Mouse (Mus musculus): Measurements from ENCODE around the gene Shc1. TPM values are rescaled to one million over a fixed set of nuclear protein-coding genes. Genes with fewer than 3 reads are reported as not detected.

Gene Shc1
- polyA plus RNA-seq, 1 experiment from 2014 or later: 60.6 TPM

- H3K36me3 ChIP-seq: peaks cover 16% of the 10 kb centered on the region; the same call in 1 of the 2 replicates
- ATAC-seq (replicated peaks; ENCODE audit: insufficient number of reproducible peaks, insufficient read depth, low FRiP score, low read depth): no peak
- H3K27ac ChIP-seq: no peak overlapping the region
- H3K9me3 ChIP-seq (replicated peaks): no peaks in the 10 kb centered on the region
- H3K9ac ChIP-seq: no peak overlapping the region
- WGBS: 85% methylated on average over 5 of the region's 5 CpGs
- no peak overlapping the region for H3K4me3 ChIP-seq
- H3K4me2 ChIP-seq: no peak overlapping the region
- no peaks in the 10 kb centered on the region for H3K27me3 ChIP-seq
- H3K4me1 ChIP-seq (replicated peaks): peaks cover 19% of the 10 kb centered on the region
These were observed 34.5 kb upstream of the Shc1 start for GRCm38 (mm10) chr3:89383651-89384255.

- ATAC-seq (replicated peaks; ENCODE audit: insufficient number of reproducible peaks, insufficient read depth, low FRiP score, low read depth): no peak
- peaks cover 12% of the 10 kb centered on the region; the same call in 1 of the 2 replicates for H3K36me3 ChIP-seq
- no peak overlapping the region for H3K4me3 ChIP-seq
- WGBS: 72% methylated on average over 12 of the region's 12 CpGs
- H3K4me2 ChIP-seq: no peak overlapping the region
- peaks cover 17% of the 10 kb centered on the region for H3K4me1 ChIP-seq (replicated peaks)
- H3K9ac ChIP-seq: no peak overlapping the region
- H3K27me3 ChIP-seq: no peaks in the 10 kb centered on the region
- H3K9me3 ChIP-seq (replicated peaks): no peaks in the 10 kb centered on the region
- no peak overlapping the region for H3K27ac ChIP-seq
These were observed 33.7 kb upstream of the Shc1 start for GRCm38 (mm10) chr3:89384331-89385076.

- Histone ChIP-seq H3K4me2 (no peak overlapping the region), H3K36me3 (peaks cover 5% of the 10 kb centered on the region; the same call in 1 of the 2 replicates), H3K4me1 (replicated peaks) (peaks cover 26% of the 10 kb centered on the region), H3K9ac (no peak overlapping the region), H3K27ac (no peak overlapping the region), H3K9me3 (replicated peaks) (no peaks in the 10 kb centered on the region), H3K27me3 (no peaks in the 10 kb centered on the region), H3K4me3 (no peak overlapping the region)
- no peak for ATAC-seq (replicated peaks; ENCODE audit: insufficient number of reproducible peaks, insufficient read depth, low FRiP score, low read depth)
- 50% methylated on average over 11 of the region's 11 CpGs for WGBS
These were observed 32.8 kb upstream of the Shc1 start for GRCm38 (mm10) chr3:89385451-89385850.

- Histone ChIP-seq H3K27ac (no peak overlapping the region), H3K4me1 (replicated peaks) (peaks cover 39% of the 10 kb centered on the region), H3K27me3 (no peaks in the 10 kb centered on the region), H3K4me2 (no peak overlapping the region), H3K4me3 (no peak overlapping the region), H3K36me3 (no peaks in the 10 kb centered on the region), H3K9ac (no peak overlapping the region), H3K9me3 (replicated peaks) (no peaks in the 10 kb centered on the region)
- 64% methylated on average over 17 of the region's 17 CpGs for WGBS
- ATAC-seq (replicated peaks; ENCODE audit: insufficient number of reproducible peaks, insufficient read depth, low FRiP score, low read depth): no peak
These were observed 31.5 kb upstream of the Shc1 start for GRCm38 (mm10) chr3:89386438-89387420.

- no peaks in the 10 kb centered on the region for H3K27me3 ChIP-seq
- no peak overlapping the region for H3K4me2 ChIP-seq
- no peaks in the 10 kb centered on the region for H3K36me3 ChIP-seq
- H3K4me3 ChIP-seq: no peak overlapping the region
- no peaks in the 10 kb centered on the region for H3K9me3 ChIP-seq (replicated peaks)
- H3K4me1 ChIP-seq (replicated peaks): peaks cover 41% of the 10 kb centered on the region
- ATAC-seq (replicated peaks; ENCODE audit: insufficient number of reproducible peaks, insufficient read depth, low FRiP score, low read depth): no peak
- 83% methylated on average over 11 of the region's 11 CpGs for WGBS
- no peak overlapping the region for H3K9ac ChIP-seq
- no peak overlapping the region for H3K27ac ChIP-seq
These were observed 30.6 kb upstream of the Shc1 start for GRCm38 (mm10) chr3:89387632-89388031.

- Histone ChIP-seq H3K4me3 (no peak overlapping the region), H3K36me3 (no peaks in the 10 kb centered on the region), H3K27me3 (no peaks in the 10 kb centered on the region), H3K4me2 (no peak overlapping the region), H3K9ac (no peak overlapping the region), H3K27ac (no peak overlapping the region), H3K4me1 (replicated peaks) (peaks cover 41% of the 10 kb centered on the region), H3K9me3 (replicated peaks) (no peaks in the 10 kb centered on the region)
- no peak for ATAC-seq (replicated peaks; ENCODE audit: insufficient number of reproducible peaks, insufficient read depth, low FRiP score, low read depth)
- WGBS: 73% methylated on average over 11 of the region's 11 CpGs
These were observed 29.9 kb upstream of the Shc1 start for GRCm38 (mm10) chr3:89388134-89388881.

GRCm38 (mm10) chr3:89388901-89389740 is 29.1 kb upstream of the Shc1 start:
- no peak overlapping the region for H3K9ac ChIP-seq
- H3K9me3 ChIP-seq (replicated peaks): no peaks in the 10 kb centered on the region
- 62% methylated on average over 6 of the region's 6 CpGs for WGBS
- H3K27ac ChIP-seq: no peak overlapping the region
- H3K4me3 ChIP-seq: no peak overlapping the region
- ATAC-seq (replicated peaks; ENCODE audit: insufficient number of reproducible peaks, insufficient read depth, low FRiP score, low read depth): no peak
- no peak overlapping the region for H3K4me2 ChIP-seq
- no peaks in the 10 kb centered on the region for H3K36me3 ChIP-seq
- no peaks in the 10 kb centered on the region for H3K27me3 ChIP-seq
- H3K4me1 ChIP-seq (replicated peaks): peaks cover 41% of the 10 kb centered on the region

GRCm38 (mm10) chr3:89390111-89390515 is 28.1 kb upstream of the Shc1 start:
- H3K4me3 ChIP-seq: no peak overlapping the region
- no peak for ATAC-seq (replicated peaks; ENCODE audit: insufficient number of reproducible peaks, insufficient read depth, low FRiP score, low read depth)
- H3K4me1 ChIP-seq (replicated peaks): peaks cover 41% of the 10 kb centered on the region
- no peaks in the 10 kb centered on the region for H3K9me3 ChIP-seq (replicated peaks)
- peak overlapping the region; percentile 96 for H3K4me2 ChIP-seq
- no peak overlapping the region for H3K9ac ChIP-seq
- no peaks in the 10 kb centered on the region for H3K27me3 ChIP-seq
- 26% methylated on average over 5 of the region's 5 CpGs for WGBS
- no peaks in the 10 kb centered on the region for H3K36me3 ChIP-seq
- peak overlapping the region; percentile 80 for H3K27ac ChIP-seq

GRCm38 (mm10) chr3:89390699-89391662 is 27.3 kb upstream of the Shc1 start:
- H3K27ac ChIP-seq: peak overlapping the region; percentile 80
- no peaks in the 10 kb centered on the region for H3K36me3 ChIP-seq
- WGBS: 12% methylated on average over 19 of the region's 19 CpGs

More at GRCm38 (mm10) chr3:89390699-89391662, 27.3 kb upstream of the Shc1 start:
- no peaks in the 10 kb centered on the region for H3K9me3 ChIP-seq (replicated peaks)
- H3K4me1 ChIP-seq (replicated peaks): peaks cover 48% of the 10 kb centered on the region
- peak overlapping the region; percentile 68 for H3K9ac ChIP-seq
- peak overlapping the region; percentile 73 for H3K4me3 ChIP-seq
- peak overlapping the region; percentile 96 for H3K4me2 ChIP-seq
- ATAC-seq (replicated peaks; ENCODE audit: insufficient number of reproducible peaks, insufficient read depth, low FRiP score, low read depth): no peak
- H3K27me3 ChIP-seq: no peaks in the 10 kb centered on the region

Data from heart, embryonic 15.5 days (tissue).